Mouse (Mus musculus) lung, postnatal 4 days (tissue): ENCODE measurements around the gene Wnk1.

Experiments used
- DNase-seq, 2 experiments: peaks; one replicate each; pipeline ENCODE4 v3.0.0; 2021

Gene Wnk1

GRCm38 (mm10) chr6:120039668-120040556 is 1.4 kb upstream of the Wnk1 start:
- peak; percentile 86 to 89 for DNase-seq

- peak; percentile 21 to 35 for DNase-seq
These were observed 738 bp upstream of the Wnk1 start for GRCm38 (mm10) chr6:120039256-120039563.

GRCm38 (mm10) chr6:120037636-120038365 is 671 bp downstream of the Wnk1 start:
- peak; percentile 82 to 89 for DNase-seq

GRCm38 (mm10) chr6:120037004-120037635 is 1.4 kb downstream of the Wnk1 start:
- peak; percentile 86 to 89 for DNase-seq

DNA sequence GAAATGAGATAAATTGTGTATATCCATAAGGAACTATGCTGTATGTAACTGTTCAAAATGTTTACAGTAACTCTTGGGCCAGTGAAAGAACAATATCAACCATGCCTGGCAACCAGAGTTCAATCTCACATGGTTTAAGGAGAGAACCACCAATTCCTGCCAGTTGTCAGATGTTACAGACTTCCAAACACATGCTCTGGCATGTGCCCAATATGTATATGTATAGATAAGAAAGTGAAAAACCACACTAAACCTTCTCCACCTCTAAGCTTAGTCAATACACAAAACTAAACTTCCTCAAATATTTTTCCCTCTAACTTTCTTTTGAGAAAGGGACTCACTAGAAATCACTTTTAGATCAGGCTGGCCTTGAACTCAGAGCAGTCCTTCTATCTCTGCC is 13.9 kb downstream of the Wnk1 start:
- DNase-seq = no peak

GRCm38 (mm10) chr6:120023746-120024145 is 14.7 kb downstream of the Wnk1 start:
- no peak for DNase-seq

GRCm38 (mm10) chr6:120022042-120022441 is 16.4 kb downstream of the Wnk1 start:
- DNase-seq = no peak

GRCm38 (mm10) chr6:120019697-120020096 is 18.8 kb downstream of the Wnk1 start:
- DNase-seq = no peak

GRCm38 (mm10) chr6:120013125-120013524 is 25.3 kb downstream of the Wnk1 start:
- DNase-seq = no peak

DNA sequence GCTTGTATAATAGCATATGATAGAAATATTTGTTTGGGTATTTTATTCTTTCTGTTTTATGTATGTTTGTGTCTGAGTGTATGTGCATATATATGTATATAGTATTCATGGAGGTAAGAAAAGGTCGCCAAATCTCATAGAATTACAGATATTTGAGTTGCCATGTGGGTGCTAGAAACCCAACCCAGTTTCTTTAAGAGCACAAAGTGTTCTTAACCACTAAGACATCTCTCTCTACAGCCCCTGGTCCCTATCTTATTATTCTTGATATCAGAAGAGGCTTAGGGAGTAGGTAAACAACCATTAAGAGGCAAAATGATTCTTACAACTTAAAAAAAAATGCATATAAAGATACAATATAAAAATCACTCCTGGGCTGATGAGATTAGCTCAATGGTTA is 27.0 kb downstream of the Wnk1 start:
- no peak for DNase-seq

GRCm38 (mm10) chr6:120011001-120011400 is 27.5 kb downstream of the Wnk1 start:
- DNase-seq = no peak

GRCm38 (mm10) chr6:120010535-120010934 is 27.9 kb downstream of the Wnk1 start:
- no peak for DNase-seq

- no peak for DNase-seq
These were observed 36.8 kb downstream of the Wnk1 start for GRCm38 (mm10) chr6:120001718-120002117.

DNA sequence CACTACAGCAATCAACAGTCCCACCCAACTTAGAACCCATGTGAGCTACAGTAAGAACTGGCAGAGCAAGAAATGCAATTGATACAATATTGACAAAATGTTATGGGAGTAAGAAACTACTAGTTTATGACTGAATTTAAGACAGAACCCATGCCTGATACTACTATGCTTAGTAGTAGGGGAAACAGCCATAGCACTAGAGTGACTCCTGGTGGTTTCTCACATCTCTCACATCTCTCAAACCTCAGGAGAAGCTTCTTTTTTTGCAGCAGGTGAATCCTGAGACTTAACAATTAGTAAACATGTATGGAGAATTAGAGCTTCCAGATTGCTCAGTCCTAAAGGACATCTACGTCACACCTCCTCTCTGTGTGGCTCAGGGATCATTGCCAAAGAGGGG is 42.0 kb downstream of the Wnk1 start:
- no peak for DNase-seq

DNA sequence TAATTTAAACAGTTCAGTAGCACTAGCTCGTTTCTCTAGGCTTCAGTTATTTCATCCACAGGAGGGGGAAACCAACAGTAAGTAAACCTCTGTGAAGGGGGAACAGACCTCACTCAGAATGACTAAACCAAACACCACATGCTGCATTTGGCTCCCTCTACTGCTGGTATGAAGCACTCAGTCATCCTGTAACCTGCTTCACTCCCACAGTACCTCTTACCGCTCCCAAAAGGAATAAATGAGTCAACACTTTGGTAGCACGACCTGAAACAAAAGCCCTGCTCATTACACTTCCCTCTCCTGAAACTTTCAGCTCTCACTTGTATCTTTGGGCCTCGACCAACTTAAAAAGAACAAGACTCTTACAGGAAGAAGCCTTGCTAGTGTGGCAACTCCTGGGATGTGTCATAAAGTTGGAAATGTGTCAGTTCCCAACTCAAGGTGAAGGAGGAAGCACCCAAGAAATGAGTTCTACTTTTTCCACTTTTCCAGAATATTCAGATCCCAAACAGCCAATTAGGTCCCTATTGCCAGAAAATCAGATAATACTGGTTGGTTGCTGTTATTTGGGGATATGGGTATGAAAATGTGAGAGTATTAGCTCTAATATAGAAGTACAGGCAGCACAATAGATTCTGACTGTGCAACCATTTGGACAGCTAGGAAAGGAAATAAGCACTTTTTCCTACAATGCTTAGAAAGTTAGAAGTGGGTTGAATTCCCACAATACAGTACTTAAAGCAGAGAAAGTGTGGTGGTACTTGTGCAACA is 114.1 kb downstream of the Wnk1 start:
- peak in 1 of 2 experiments; percentile 12 for DNase-seq

GRCm38 (mm10) chr6:119922544-119922943 is 115.9 kb downstream of the Wnk1 start:
- no peak for DNase-seq

DNA sequence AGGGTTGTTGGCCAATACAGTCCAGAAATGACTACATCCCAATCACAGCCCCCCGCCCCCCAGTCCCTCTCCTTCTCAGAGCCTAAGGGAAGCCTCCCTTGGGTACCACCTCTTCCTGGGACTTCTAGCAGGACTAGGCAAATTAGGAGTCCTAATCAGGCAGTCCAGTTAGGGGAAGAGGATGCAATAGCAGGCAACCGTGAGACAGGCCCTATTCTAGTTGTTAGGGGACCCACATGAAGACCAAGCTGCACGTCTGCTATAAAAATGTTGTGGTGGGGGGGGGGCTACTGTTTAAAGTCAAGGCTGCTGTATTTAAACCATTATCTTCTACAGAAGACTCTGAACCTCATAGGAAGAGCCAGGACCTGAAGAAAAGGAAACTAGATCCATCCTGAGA is 116.3 kb downstream of the Wnk1 start:
- no peak for DNase-seq

GRCm38 (mm10) chr6:119918561-119919181 is 119.8 kb downstream of the Wnk1 start:
- DNase-seq = peak; percentile 43 to 51

DNA sequence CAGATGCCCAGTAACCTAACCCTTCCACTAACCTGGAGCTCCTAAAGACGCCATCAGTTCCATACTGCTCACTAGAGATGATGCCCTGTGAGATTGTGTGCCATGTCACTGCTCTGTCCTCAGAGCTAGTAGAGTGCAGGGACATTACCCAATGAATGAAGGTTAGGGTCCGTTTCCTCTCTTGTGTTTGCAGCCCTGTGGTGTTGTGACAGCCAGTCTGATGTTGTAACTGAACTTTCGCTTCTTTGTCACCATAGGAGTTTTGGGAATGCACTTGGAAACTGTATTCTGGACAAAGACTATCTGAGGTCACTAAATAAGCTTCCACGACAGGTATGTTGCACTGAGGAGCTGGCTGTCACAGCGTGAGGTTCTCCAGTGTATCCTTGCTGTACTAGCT is 122.8 kb downstream of the Wnk1 start:
- DNase-seq = no peak

GRCm38 (mm10) chr6:119912046-119912445 is 126.4 kb downstream of the Wnk1 start:
- DNase-seq = peak in 1 of 2 experiments; percentile 34

GRCm38 (mm10) chr6:119905461-119905860 is 133.0 kb downstream of the Wnk1 start:
- DNase-seq = no peak

GRCm38 (mm10) chr6:119903081-119903789 is 135.2 kb downstream of the Wnk1 start:
- DNase-seq = no peak
